Mouse (Mus musculus) right cerebral cortex, postnatal 25 days (tissue): Measurements from ENCODE around the gene Pxn.
"Not testable (repeated sequence)": the region's sequence is repeated elsewhere in the genome, so short reads cannot be mapped to it uniquely, and the experiment has no call there.

ENCODE experiments used
- DNase-seq: peaks from one replicate; pipeline ENCODE4 v3.0.0; 2022

Gene Pxn

GRCm38 (mm10) chr5:115556217-115556616, 49.7 kb downstream of the Pxn start:
- DNase-seq = peak; percentile 54

DNA sequence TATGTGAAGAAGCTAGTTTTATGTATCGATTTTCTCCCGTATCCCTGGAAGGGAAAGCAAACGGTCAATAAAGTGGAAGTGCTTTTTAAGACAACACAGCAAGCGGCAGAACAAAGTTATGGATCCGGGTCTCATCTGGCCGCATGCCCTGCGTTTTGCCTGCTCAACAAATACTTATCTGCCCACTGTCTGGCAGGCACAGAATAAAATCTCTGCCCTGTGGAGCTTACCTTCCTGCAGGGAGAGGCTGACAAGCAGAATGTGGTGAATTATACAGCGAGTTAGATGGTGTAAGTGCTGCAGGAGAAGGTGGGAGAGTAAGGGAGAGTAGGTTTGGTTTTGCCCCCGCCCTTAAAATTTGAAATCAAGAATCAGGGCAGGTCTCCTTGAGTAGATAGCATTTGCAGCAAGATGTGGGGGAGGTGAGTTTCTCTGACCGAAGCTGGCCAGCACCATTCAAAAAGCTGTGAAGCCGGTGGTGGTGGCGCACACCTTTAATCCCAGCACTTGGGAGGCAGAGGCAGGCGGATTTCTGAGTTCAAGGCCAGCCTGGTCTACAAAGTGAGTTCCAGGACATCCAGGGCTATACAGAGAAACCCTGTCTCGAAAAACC, 51.8 kb downstream of the Pxn start:
- DNase-seq = no peak

DNA sequence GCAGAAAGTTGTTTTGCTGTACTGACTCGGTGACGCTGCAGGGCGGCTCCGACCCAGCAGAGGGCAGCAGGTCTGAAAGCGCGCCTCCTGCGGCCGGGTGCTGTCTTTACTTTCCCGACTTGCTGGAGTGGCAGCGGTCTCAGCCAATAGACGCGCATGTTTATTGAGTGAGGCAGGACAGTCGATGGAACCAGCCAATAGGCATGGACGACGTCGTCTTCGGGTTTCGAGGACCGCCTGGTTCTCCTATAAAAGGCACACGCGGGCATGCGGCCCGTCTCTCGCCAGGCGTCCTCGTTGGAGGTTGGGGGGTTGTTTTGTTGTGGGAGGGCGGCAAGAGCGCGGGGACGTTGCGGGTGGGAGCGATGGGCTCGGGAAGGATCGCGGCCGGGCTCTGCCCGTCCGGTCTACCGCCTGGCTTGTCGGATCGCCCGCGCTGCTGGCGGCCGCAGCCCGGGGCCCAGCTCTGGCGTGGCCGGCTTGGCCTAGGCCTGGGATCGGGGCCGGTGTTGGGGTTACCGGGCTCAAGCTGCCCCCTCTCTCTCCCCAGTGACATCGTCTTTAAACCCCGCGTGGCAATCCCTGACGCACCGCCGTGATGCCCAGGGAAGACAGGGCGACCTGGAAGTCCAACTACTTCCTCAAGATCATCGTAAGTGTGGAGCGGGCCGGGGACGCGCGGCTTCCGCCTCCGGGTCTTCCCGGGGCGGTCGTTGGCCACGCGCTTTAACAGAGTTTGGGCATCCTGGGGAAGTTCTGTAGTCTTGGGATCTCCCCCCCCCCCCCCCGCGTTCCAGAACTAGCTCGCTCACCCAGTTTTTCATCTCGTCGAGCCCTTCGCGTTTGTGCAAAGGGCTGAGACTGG, 53.0 kb downstream of the Pxn start, which contains the start of gene Rplp0:
Rplp0 (plus strand) TSS at position 231 of the 865 bp plus-strand sequence.
- DNase-seq = peak; percentile 100

GRCm38 (mm10) chr5:115560336-115560905, 53.9 kb downstream of the Pxn start:
- no peak for DNase-seq

- no peak for DNase-seq
Measured at GRCm38 (mm10) chr5:115563771-115564585, 57.5 kb downstream of the Pxn start.

DNA sequence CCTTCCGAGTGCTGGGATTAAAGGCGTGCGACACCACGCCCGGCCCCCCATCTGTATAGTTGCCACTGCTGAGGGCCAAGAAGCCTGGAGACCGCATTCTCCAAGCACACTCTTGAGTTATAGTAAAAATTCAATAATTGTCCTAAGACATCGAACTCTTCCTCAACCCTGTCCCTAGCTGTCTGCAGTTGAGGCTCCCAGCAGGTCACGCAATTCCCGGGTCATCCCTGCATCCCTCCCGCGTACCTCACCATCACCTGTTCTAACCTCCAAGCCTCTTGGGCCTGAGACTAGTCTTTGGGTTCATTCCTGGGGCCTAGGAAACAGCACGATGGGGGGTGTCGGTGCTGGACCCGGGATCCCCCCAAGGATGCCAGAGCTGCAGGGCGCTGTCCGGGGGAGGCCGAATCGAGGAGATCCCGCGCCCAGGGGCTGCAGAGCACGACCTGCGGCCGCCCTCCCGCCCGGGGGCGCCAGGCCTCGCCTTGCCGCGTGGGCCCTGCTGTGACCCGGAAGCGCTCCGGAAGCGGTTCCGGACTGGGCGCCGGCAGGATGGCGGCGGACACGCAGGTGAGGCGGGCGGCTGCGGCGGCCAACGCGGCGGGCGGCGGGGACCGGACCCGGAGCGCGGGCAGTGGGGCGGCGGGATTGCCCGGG, 58.4 kb downstream of the Pxn start, which contains the start of gene Gcn1l1:
Gcn1l1 (plus strand) TSS at position 518 of the 657 bp plus-strand sequence.
- peak; percentile 84 for DNase-seq

GRCm38 (mm10) chr5:115565403-115565802, 58.9 kb downstream of the Pxn start:
- no peak for DNase-seq

DNA sequence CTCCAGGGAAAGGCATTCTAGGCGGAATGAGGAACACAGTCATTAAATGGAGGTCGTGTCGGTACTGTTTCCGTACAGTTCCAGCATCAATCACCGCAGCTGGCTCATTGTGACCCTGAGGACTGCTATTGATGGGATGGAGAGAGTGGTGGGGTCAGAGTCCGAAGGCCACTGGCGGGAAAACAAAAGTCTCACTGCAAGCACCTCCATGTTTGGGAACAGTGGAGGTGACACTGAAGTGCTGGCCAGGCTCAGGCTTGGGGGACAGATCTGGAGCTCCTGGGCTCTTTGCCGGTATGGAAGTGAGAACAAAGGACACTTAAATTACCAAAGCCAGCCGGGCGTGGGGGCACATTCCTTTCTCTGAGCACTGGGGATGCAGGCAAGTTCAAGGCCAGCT, 62.2 kb downstream of the Pxn start:
- no peak for DNase-seq

DNA sequence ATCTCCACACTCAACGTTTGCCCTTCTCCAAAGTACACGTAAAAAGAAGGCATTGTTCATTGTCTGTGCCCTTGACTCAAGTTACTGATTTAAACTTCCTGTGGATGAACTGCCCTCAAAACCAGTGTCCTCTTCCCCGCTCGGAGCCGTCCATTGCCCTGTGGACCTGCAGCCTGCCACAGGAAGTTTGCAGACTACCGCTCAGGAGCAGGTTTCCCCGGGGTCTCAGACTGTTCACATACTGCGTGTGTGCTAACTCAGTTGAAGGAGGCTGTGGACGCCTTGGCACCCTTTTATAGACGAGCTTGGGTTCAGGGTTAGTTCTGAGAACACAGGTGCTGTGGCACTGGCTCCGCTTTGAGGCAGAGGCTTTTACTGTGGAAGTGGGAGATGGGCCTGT, 62.8 kb downstream of the Pxn start:
- no peak for DNase-seq

DNA sequence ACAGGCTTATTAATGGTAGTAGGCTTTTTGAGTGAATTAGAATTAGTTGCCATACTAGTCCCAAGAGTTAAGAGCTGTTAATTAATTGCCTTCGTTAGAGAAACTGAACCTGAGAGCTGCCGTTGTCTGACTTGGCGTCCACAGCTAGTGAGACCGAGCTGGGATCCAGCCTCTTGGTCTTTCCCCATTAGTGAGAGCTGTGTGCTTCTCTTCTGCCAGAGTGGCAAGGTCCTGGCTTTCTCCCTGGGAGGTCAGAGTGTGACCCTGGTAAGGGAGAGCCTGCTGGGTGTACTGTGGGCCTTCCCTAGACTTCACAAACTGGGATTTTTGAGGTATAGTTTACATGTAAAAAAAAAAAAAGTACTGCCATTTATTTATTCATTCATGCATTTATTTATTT, 63.2 kb downstream of the Pxn start:
- DNase-seq = no peak

DNA sequence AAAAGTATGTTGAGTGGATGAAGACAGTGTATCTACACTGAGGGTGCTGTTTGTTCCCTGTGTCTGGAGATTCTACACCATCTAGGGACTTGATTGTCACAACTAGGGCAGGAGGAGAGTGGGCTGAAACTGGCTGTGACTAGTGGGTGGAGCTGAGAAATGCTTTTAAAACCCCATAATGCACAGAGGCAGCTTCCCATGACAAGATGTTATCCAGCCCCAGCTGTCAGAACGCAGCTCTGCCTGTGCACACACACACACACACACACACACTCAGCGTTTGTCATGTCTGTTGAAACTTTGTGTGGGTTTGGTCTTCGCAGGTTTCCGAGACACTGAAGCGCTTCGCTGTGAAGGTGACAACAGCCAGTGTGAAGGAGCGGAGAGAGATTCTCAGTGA, 64.6 kb downstream of the Pxn start:
- DNase-seq = peak; percentile 55

DNA sequence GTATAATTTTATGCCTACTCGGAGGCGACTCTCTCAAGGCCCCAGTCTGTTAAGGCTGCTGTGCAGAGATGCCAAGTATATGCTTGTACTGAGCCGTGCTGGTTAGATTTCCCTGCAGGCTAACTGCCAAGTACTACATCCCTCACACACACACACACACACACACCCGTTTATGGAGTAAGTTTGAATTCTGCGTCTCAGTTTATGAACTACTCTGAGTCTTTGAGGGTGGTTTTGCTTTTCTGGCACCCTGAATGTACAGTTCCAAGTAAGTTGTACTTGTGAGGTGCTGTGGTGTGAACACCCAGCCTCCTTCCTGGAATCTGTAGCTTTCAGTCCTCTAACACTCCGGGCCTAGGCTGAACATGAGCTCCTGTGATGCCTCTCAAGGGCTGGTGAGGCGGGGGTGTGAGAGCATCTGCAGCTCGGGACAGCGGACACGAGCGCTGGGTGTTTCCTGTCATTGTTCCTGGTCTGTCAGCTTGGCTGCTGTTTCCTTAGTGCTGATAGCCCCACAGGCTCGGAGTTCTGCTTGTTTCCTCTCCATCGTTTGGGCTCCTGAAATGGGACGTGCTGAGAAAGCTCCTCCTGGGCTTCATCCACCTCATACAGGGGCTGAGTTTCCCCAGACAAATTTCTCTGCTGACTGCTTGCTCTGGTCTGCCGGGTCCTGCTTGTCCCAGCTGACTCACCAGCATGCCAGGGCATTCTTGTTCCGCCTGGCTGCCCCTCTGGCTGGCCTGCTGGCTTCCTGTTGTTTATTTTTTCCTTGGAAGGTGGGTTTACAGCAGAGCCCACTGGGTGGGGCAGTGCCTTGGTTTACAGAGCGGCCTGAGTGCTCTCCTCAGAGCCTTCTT, 66.4 kb downstream of the Pxn start:
- DNase-seq = no peak

GRCm38 (mm10) chr5:115574992-115575391, 68.5 kb downstream of the Pxn start:
- peak; percentile 38 for DNase-seq

DNA sequence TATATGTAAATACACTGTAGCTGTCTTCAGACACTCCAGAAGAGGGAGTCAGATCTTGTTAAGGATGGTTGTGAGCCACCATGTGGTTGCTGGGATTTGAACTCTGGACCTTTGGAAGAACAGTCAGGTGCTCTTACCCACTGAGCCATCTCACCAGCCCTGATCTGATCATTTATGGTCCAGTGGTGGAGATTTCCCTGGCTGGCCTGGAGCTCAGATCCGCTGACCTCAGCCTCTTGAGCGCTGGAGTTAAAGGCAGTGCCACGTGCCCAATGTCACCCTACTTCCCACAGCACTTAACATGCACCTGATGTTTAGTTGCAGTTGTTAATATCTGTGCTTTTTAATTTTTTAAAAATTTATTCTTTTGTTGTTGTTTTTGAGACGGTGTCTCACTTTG, 71.2 kb downstream of the Pxn start:
- DNase-seq = not testable (repeated sequence)

GRCm38 (mm10) chr5:115578922-115579321, 72.4 kb downstream of the Pxn start:
- no peak for DNase-seq

GRCm38 (mm10) chr5:115579363-115579762, 72.9 kb downstream of the Pxn start:
- no peak for DNase-seq

DNA sequence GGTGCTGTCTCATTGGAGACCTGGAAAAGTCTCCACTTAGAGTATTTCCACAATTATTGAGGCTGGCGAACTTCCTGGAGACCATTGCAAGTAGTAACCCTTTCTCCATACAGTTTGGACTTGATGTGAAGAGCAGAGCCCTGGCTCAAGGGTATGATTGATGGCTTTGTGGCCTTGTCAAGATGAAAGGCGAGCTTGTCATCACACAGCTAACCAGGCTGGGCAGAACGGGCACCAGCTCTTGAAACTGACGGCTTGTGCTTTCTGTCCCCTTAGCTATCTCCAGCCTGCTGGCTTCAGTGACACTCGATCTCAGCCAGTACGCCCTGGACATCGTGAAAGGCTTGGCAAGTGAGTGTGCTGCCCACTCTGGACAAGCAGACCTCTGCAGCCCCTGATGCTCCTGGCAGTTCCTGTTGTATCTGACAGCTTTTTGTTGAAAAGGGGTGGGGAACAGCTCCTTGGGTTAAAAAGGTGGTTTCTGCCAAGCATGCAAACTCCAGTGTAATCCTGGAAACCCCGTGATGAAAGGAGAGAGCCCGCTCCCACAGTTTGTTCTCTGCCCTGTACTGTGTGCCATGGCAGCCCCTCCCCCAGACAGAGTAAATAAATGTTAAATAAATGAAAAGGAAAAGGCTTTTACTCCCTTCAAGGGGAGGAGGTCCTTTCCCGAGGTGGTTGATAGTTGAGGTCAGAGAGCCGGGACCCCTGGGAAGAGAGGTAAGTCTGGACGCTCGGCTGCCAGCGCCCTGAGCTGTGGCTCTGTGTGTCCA, 73.9 kb downstream of the Pxn start:
- no peak for DNase-seq

GRCm38 (mm10) chr5:115581662-115582061, 75.2 kb downstream of the Pxn start:
- DNase-seq = no peak

GRCm38 (mm10) chr5:115585616-115586015, 79.1 kb downstream of the Pxn start:
- DNase-seq = no peak

DNA sequence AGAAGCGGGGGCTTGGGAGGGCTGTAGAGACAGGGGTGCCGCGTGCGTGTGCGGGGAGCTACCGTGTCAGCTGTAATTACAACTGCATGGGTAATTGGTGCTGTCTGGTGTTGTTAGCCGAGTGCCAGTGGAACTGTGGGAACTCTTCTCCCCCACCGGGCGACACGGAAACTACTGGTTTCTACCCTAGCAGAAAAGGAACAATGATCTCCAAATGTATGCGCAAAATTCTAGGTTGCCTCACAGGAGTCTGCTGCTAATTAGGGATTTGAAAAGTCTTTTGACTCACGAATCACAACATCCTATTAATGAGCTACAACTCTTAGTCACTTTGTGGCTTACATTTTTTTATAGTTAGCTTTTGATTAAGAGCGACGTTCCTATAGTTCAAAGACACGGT, 79.7 kb downstream of the Pxn start:
- no peak for DNase-seq

DNA sequence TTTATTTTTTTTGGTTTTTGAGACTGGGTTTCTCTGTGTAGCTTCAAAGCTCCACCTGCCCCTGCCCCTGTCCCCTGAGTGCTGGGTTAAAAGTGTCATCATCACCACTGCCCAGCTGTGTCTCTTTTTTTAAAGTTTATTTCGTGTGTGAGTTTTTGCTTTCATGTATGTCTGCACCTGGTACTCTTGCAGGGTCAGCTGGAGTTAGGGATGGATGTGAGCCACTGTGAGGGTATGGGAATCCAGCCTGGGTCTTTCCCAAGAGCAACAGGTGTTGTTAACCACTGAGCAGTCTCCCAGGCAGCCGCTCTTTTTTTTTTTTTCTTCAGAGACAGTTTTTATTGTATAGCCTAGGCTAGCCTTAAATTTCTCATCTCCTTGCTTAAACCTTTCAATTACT, 80.3 kb downstream of the Pxn start:
- no peak for DNase-seq
